Mouse (Mus musculus) lung, adult 2 months (tissue): ENCODE measurements around the gene Hexim1. TPM values are rescaled to one million over a fixed set of nuclear protein-coding genes. Genes with fewer than 3 reads are reported as not detected.

Source experiments
- DNase-seq: peaks from one replicate; pipeline ENCODE4 v3.0.0; 2022
- H3K4me1 ChIP-seq: fragments of 200-500 bp; 2 replicates; pipeline ENCODE4 v1.6.1; 2011; ENCODE audit warnings: low read length; ENCODE audit not compliant: control insufficient read depth, insufficient read depth
- H3K4me3 ChIP-seq: fragments of 200-500 bp; replicated peaks from 2 replicates; pipeline ENCODE3; 2011; ENCODE audit warnings: low read depth, mild to moderate bottlenecking, control low read depth, low read length; ENCODE audit errors: extremely low read depth
- CTCF ChIP-seq: fragments of 200-500 bp; IDR thresholded peaks from 2 replicates; pipeline ENCODE4 v1.5.1; 2011; ENCODE audit warnings: mild to moderate bottlenecking, low read length, control low read depth; ENCODE audit not compliant: insufficient read depth
- POLR2A ChIP-seq: fragments of 200-500 bp; IDR thresholded peaks from 2 replicates; pipeline ENCODE4 v1.6.1; 2011; ENCODE audit warnings: low read depth, mild to moderate bottlenecking, control low read depth, low read length, borderline replicate concordance; ENCODE audit errors: extremely low read depth
- WGBS: fragments of 180-500 bp; shearing (Covaris S2); methylation state at CpG from one replicate; pipeline ENCODE4 v1.1.7; 2018; 5-methylcytosine and 5-hydroxymethylcytosine counted together
- polyA plus RNA-seq: library from polyadenylated mRNA; depleted of rRNA; stranded (reverse); fragments of >200 nt; gene quantifications from 2 replicates; pipeline ENCODE4 v1.2.3, GENCODE M21; 2012

Hexim1 gene
- polyA plus RNA-seq, 1 experiment: 15.2 TPM

DNA sequence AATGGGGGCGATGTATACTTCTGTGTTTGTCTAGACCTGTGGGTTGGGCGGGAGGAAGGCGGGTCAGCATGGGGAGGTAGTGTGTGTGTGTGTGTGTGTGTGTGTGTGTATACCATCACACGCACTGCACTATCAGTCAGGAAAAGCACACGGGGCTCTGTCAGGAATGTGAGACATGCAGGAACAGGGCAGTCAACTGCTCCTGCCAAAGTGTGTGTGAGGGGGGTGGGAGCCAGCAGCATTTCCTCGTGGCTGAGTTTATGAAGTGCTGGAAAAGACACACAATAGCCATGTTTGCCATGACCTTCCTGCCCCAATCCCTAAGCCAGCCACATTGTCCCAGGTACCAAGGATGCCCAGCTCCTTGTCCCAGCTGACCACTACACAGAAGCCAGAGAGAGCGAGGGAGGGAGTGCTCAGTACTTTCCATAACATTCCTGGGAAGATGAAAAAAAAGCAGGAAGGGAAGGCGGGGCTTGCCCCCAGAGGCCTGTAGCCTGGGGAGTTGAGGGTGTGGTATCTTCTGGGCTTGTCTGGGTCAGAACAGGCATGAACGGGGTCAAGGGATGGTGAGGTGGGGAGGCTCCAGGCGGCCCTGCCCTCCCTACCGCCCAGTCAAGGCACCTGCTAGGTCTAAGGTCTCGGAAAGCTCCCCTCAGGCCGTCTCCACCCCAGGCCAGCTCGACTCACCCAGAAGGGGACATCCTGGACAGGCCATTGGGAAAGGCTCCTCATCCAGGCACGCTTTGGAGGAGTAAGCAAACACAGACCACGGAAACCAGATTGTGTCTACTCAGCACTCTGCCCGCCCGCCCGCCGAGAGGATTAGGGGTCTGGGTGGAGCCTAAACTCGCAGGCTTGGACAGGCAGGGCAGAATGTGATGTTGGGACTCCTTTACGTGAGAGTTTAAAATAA lies 18.8 kb upstream of the Hexim1 start:
- DNase-seq: no peak
- WGBS: 29% methylated on average over 22 of the region's 22 CpGs

DNA sequence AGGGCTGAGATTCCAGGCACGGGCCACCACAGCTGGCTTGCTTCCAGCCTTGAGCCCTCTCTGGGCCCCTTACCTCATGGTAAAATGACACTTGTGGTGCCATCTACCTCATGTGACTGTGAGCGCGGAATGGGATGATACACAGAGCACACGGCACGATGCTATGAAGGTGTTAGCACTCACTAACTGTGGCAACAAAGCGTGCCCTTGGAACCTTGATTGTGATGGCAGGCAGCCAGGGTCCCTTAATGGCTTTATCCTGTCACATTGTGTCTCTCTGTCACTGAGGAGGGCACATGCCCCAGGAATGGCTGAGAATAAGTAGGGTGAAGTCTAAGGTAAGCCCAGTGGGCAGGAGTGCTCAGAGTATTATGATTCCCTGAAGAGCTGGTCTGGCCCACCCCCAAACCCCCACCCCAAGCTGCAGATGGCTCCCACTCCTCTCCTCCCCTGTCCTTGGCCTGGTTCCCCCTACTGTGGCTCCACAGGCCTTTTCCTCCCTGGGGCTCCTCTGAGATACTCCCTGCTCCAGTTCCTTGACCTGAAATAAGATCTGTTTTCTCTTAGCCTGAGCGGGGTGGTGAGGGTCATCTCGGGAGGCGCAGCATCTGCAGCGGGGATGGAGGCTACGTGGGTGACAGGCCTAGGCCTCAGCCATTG lies 17.4 kb upstream of the Hexim1 start:
- TF ChIP-seq CTCF (no peak), POLR2A (no peak)
- no peak for DNase-seq
- Histone ChIP-seq H3K4me1 (peaks cover 12% of the 10 kb centered on the region), H3K4me3 (no peak overlapping the region)
- 81% methylated on average over 11 of the region's 11 CpGs for WGBS

More for the DNA sequence above, 18.8 kb upstream of the Hexim1 start:
- TF ChIP-seq CTCF (no peak), POLR2A (no peak)
- H3K4me3 ChIP-seq: no peak overlapping the region
- H3K4me1 ChIP-seq: peaks cover 12% of the 10 kb centered on the region

DNA sequence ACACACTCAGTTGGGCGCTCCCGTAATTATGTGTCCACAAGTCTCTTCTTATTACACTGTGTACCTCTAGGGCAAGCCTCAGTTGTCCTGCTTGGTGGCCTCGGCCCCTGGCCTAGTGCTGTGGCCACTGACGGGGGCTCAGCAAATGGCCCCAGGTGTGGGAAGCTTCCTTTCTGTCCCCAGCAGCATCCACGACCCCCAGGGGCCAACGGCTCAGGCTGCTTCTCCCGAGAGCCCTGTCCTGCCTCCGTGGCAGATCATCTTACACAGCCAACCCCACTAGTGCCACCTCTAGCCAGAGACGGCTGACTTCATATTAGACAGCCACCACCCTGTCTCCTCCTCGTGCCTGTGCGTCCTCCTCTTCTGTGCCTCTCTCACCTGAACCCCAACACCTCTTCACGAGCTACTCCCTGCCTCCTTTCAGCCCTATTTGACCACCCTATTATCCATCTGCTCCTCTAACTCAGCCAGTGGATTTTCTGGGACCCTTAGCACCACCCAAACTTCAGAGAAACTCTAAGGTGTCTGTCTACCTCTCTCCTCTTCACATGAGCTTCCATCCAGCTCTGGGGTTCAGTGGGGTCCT lies 16.6 kb upstream of the Hexim1 start:
- WGBS: 75% methylated on average over 12 of the region's 12 CpGs
- Histone ChIP-seq H3K4me3 (no peak overlapping the region), H3K4me1 (peaks cover 12% of the 10 kb centered on the region)
- no peak for TF ChIP-seq POLR2A
- no peak for TF ChIP-seq CTCF
- DNase-seq: no peak

DNA sequence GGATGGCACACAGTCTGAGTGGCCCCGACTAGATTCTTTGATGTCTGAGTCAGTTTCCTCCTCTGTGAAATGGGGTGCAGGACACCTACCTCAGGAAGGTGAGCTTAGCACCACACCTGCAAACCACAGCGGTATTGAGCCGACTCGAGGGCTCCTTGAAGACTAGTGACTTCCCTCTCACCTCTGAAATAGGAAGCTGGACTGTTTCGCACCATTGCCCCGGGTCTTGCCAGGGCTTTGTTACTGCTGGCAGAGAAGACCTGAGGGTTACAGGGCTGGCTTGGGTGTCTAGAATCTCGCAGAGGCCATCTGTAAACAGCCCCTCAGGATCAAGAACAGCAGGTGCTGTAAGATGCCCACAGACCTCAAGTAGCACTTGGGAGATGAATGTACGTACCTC lies 15.7 kb upstream of the Hexim1 start:
- Histone ChIP-seq H3K4me1 (peaks cover 12% of the 10 kb centered on the region), H3K4me3 (no peak overlapping the region)
- 55% methylated on average over 8 of the region's 8 CpGs for WGBS
- TF ChIP-seq CTCF: no peak
- TF ChIP-seq POLR2A: no peak
- DNase-seq: no peak

DNA sequence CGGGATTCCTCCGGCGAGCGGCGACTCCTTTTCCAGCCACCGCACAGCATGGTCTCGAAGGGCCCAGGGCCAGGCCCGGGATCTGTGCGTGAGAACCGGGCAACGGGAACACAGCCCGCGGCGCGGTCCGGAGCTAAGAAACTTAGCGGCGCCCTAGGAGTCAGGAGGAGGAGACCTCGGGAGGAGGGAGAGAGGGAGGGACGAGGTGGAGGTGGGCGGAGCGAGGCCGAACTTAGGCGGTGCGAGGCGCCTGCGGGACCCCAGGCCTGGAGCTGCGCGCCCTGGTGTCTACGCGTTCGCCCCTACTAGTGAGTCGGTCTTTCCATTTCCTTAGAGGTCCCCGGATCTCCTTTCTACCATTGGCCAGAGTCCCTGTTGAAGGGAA lies 14.6 kb upstream of the Hexim1 start, which contains the start of the genes Plcd3 and Acbd4:
Gene Plcd3, minus strand, starts transcription at position 178 of the 385 bp plus-strand sequence.
Gene Acbd4, plus strand, starts transcription at position 202 of the 385 bp plus-strand sequence.
- no peak for DNase-seq
- H3K4me1 ChIP-seq: peaks cover 12% of the 10 kb centered on the region
- WGBS: 1% methylated on average over 34 of the region's 34 CpGs
- TF ChIP-seq POLR2A: peak; percentile 97; the same call in 1 of the 2 replicates
- no peak for TF ChIP-seq CTCF
- peak within 1 kb of the TSS; percentile 54 for H3K4me3 ChIP-seq

DNA sequence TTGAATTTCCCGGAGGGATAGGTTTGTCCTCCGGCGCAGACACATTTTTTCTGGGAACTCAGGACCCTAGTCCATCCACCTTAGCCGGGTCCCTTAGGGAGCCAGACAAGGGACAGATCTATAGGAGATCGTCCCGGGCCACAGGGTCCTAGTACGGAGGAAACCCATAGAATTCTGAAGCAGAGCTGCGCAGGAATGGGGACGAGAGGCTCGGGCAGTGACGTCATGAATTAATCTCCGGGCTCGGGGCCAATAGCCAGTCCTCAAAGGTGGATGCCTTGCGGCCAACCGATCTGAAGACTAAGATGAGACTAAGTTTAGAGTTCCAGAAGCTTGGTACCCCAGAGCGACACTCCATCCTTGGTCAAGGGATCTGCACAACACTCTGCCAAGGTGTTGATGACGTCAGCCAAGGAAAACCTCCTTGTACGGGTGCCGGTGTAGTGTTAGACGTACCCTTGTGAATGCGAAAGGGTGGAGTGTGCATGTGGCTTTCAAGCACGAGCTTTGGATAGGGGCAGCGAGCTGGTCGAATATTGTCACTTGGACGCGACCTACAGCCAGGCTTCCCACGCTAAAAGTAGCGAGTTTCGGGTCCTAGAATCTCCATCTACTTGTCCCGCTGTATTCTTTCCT lies 14.0 kb upstream of the Hexim1 start:
- H3K4me1 ChIP-seq: peaks cover 9% of the 10 kb centered on the region
- WGBS: 2% methylated on average over 30 of the region's 30 CpGs
- DNase-seq: peak; percentile 86
- no peak for TF ChIP-seq CTCF
- no peak for TF ChIP-seq POLR2A
- peak overlapping the region; percentile 54 for H3K4me3 ChIP-seq

DNA sequence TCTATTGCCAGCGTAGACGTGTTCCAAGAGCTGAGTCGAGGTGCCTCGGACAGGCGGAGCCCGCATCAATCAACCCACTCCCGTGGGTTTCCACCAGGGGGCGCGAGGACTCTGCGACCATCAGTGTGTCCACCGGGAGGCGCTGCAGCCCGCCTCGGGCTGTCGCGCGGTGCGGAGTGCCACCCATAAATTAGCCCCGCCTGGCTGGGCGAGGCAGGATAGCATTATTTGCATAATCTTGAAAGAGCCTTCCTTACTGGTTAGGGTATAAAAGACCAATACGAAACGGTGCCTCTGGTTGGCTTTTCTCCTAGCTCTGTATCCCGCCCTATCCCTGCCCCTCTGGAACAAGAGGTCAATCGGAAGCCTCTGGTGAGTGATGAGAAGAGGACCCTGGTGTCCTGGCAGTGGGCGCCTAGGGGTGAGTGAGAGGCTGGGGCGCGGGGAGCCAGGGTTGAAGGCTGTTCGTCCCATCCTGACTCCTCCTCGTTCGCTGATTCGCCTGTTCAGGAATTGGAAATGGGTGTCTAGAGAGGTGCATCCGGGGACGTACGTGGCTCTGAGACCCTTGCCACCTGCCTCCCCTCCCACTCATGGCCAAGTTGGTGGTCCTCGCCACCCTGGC lies 13.2 kb upstream of the Hexim1 start:
- WGBS: 1% methylated on average over 35 of the region's 35 CpGs
- 0 out of 2 replicates have a peak, but pooled peaks cover 2% of the 10 kb centered on the region for H3K4me1 ChIP-seq
- H3K4me3 ChIP-seq: peak overlapping the region; percentile 77
- TF ChIP-seq POLR2A (peak; percentile 68; the same call in 1 of the 2 replicates), CTCF (peak; percentile 97)
- DNase-seq: peak; percentile 100

DNA sequence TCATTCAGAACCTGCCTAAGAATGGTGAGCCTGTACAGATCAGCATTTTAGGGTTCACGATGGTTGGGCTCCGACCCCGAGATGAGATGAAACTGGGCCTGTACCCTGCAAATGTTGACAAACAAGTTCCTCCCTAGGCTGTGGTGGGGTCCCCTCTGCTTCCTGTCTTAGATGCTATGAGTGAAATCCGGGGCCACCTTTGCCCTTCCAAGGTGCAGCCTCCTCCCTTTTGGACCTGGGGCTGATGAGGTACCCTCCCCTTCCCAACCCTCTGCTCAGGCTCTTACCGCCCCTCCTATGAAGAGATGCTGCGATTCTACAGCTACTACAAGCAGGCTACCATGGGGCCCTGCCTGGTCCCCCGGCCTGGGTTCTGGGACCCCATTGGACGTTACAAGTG lies 12.4 kb upstream of the Hexim1 start:
- Histone ChIP-seq H3K4me3 (no peak overlapping the region), H3K4me1 (0 out of 2 replicates have a peak, but pooled peaks cover 2% of the 10 kb centered on the region)
- DNase-seq: no peak
- no peak for TF ChIP-seq CTCF
- no peak for TF ChIP-seq POLR2A
- 54% methylated on average over 8 of the region's 8 CpGs for WGBS
